Mouse (Mus musculus) lung, adult 2 months (tissue): ENCODE measurements at regions not wholly inside any gene's neighbourhood (a gene's known extent, or its start where the extent isn't known, plus 50 kb on each side); places are given as distances from the start of the nearest gene placed in this dataset.

Experiments
- CTCF ChIP-seq: fragments of 200-500 bp; IDR thresholded peaks from 2 replicates; pipeline ENCODE4 v1.5.1; 2011; ENCODE audit warnings: mild to moderate bottlenecking, low read length, control low read depth; ENCODE audit not compliant: insufficient read depth
- POLR2A ChIP-seq: fragments of 200-500 bp; IDR thresholded peaks from 2 replicates; pipeline ENCODE4 v1.6.1; 2011; ENCODE audit warnings: low read depth, mild to moderate bottlenecking, control low read depth, low read length, borderline replicate concordance; ENCODE audit errors: extremely low read depth

DNA sequence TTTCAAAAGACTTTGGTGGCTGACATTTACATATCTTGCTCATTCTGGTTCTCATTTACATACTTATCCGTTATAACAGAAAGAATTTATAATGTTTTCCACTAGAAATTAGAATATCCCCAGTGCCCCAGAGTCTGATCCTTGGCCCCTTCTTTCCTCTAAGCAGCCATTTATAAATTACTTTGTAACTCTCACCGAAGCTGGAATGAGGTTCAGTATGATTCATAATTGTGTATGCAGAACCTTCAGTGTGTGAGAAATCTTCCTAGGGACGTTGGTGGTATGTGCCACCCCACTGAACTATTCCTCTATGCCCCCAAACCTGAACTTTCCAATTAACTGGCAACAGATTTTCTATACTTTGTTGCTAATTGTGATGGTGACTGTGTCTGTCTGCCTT lies 104.7 kb downstream of the Gm5447 start:
- TF ChIP-seq POLR2A, result no peak
- TF ChIP-seq CTCF, result no peak
